Mouse (Mus musculus): Measurements from ENCODE around the gene Klk13. TPM values are rescaled to one million over a fixed set of nuclear protein-coding genes. Genes with fewer than 3 reads are reported as not detected.

Klk13 gene
- polyA plus RNA-seq, 1 experiment from 2014 or later = 0.29 TPM

Other genes starting within 250 kb of the Klk13 start
- 4.6 and 5.5 TPM in 2 replicates for gene Vsig10l, start 249.4 kb upstream of the Klk13 start, polyA plus RNA-seq (2015; fragmentation: Nextera tagmentation; extraction: Ambion mirVana)
- gene Iglon5, start 222.5 kb upstream of the Klk13 start, polyA plus RNA-seq (2015; fragmentation: Nextera tagmentation; extraction: Ambion mirVana) = 0.37 and 0.59 TPM in 2 replicates
- gene 4931406B18Rik, start 206.6 kb upstream of the Klk13 start, polyA plus RNA-seq (2015; fragmentation: Nextera tagmentation; extraction: Ambion mirVana) = not detected in 2 replicates
- 0.49 and 0.81 TPM in 2 replicates for gene Cd33, start 168.1 kb upstream of the Klk13 start, polyA plus RNA-seq (2015; fragmentation: Nextera tagmentation; extraction: Ambion mirVana)
- 3.7 and 3.8 TPM in 2 replicates for gene Zfp658, start 150.3 kb upstream of the Klk13 start, polyA plus RNA-seq (2015; fragmentation: Nextera tagmentation; extraction: Ambion mirVana)
- gene Zfp719, start 133.0 kb upstream of the Klk13 start, polyA plus RNA-seq (2015; fragmentation: Nextera tagmentation; extraction: Ambion mirVana) = 13.8 and 14.1 TPM in 2 replicates
- gene Zfp819, start 105.4 kb upstream of the Klk13 start, polyA plus RNA-seq (2015; fragmentation: Nextera tagmentation; extraction: Ambion mirVana) = 0.06 and 0.24 TPM in 2 replicates
- gene Ceacam18, start 77.9 kb upstream of the Klk13 start, polyA plus RNA-seq (2015; fragmentation: Nextera tagmentation; extraction: Ambion mirVana) = not detected in 2 replicates
- gene Siglece, start 52.4 kb upstream of the Klk13 start, polyA plus RNA-seq (2015; fragmentation: Nextera tagmentation; extraction: Ambion mirVana) = 0.64 and 1.3 TPM in 2 replicates
- 15.7 and 19.7 TPM in 2 replicates for gene Ctu1, start 40.6 kb upstream of the Klk13 start, polyA plus RNA-seq (2015; fragmentation: Nextera tagmentation; extraction: Ambion mirVana)
- gene Klk14, start 22.1 kb upstream of the Klk13 start, polyA plus RNA-seq (2015; fragmentation: Nextera tagmentation; extraction: Ambion mirVana) = not detected in 2 replicates
- gene Klk12, start 56.3 kb downstream of the Klk13 start, polyA plus RNA-seq (2015; fragmentation: Nextera tagmentation; extraction: Ambion mirVana) = not detected in 2 replicates
- gene Klk11, start 62.0 kb downstream of the Klk13 start, polyA plus RNA-seq (2015; fragmentation: Nextera tagmentation; extraction: Ambion mirVana) = not detected in 2 replicates
- gene Klk10, start 68.5 kb downstream of the Klk13 start, polyA plus RNA-seq (2015; fragmentation: Nextera tagmentation; extraction: Ambion mirVana) = 0.54 and 0.71 TPM in 2 replicates
- 0.23 TPM in 1 of 2 replicates, not detected in the other for gene Klk9, start 79.3 kb downstream of the Klk13 start, polyA plus RNA-seq (2015; fragmentation: Nextera tagmentation; extraction: Ambion mirVana)
- gene Klk8, start 85.0 kb downstream of the Klk13 start, polyA plus RNA-seq (2015; fragmentation: Nextera tagmentation; extraction: Ambion mirVana) = 31.2 and 34.4 TPM in 2 replicates
- 0.07 and 0.12 TPM in 2 replicates for gene Klk7, start 98.7 kb downstream of the Klk13 start, polyA plus RNA-seq (2015; fragmentation: Nextera tagmentation; extraction: Ambion mirVana)
- gene Klk6, start 111.9 kb downstream of the Klk13 start, polyA plus RNA-seq (2015; fragmentation: Nextera tagmentation; extraction: Ambion mirVana) = 0.15 TPM in 1 of 2 replicates, not detected in the other
- gene Klk5, start 129.4 kb downstream of the Klk13 start, polyA plus RNA-seq (2015; fragmentation: Nextera tagmentation; extraction: Ambion mirVana) = not detected in 2 replicates
- not detected in 2 replicates for gene Klk4, start 168.6 kb downstream of the Klk13 start, polyA plus RNA-seq (2015; fragmentation: Nextera tagmentation; extraction: Ambion mirVana)
- gene Klk15, start 221.2 kb downstream of the Klk13 start, polyA plus RNA-seq (2015; fragmentation: Nextera tagmentation; extraction: Ambion mirVana) = not detected in 2 replicates
- not detected in 2 replicates for gene Klk1b8, start 238.1 kb downstream of the Klk13 start, polyA plus RNA-seq (2015; fragmentation: Nextera tagmentation; extraction: Ambion mirVana)

Data from kidney, embryonic 16.5 days (tissue).